Mouse (Mus musculus) embryo, embryonic 10.5 days (tissue): ENCODE data around the gene Gtf2a1l.

Source experiments
- DNase-seq: peaks from one replicate; pipeline ENCODE4 v3.0.0-alpha.2; 2015; ENCODE audit warnings: low spot score

Gene Gtf2a1l

GRCm38 (mm10) chr17:88668452-88668851 is at the start of gene Gtf2a1l:
Gene Gtf2a1l, plus strand, starts transcription at chr17:88668660.
- peak; percentile 64 for DNase-seq

- no peak for DNase-seq
These were observed 47.5 kb upstream of the Gtf2a1l start for GRCm38 (mm10) chr17:88620935-88621334.

- DNase-seq = no peak
These were observed 47.1 kb upstream of the Gtf2a1l start for GRCm38 (mm10) chr17:88621374-88621773.

- DNase-seq = no peak
These were observed 45.7 kb upstream of the Gtf2a1l start for GRCm38 (mm10) chr17:88622711-88623110.

- DNase-seq = no peak
These were observed 44.1 kb upstream of the Gtf2a1l start for GRCm38 (mm10) chr17:88624386-88624785.

- no peak for DNase-seq
These were observed 43.1 kb upstream of the Gtf2a1l start for GRCm38 (mm10) chr17:88625350-88625749.

- DNase-seq = no peak
These were observed 42.5 kb upstream of the Gtf2a1l start for GRCm38 (mm10) chr17:88625931-88626330.

- DNase-seq = peak; percentile 63
These were observed 42.1 kb upstream of the Gtf2a1l start for GRCm38 (mm10) chr17:88626347-88626811.

- no peak for DNase-seq
These were observed 41.3 kb upstream of the Gtf2a1l start for GRCm38 (mm10) chr17:88627150-88627549.

- no peak for DNase-seq
These were observed 39.6 kb upstream of the Gtf2a1l start for GRCm38 (mm10) chr17:88628676-88629380.

- no peak for DNase-seq
These were observed 39.1 kb upstream of the Gtf2a1l start for GRCm38 (mm10) chr17:88629381-88629759.

- DNase-seq = peak; percentile 39
These were observed 38.4 kb upstream of the Gtf2a1l start for GRCm38 (mm10) chr17:88629931-88630553.

- no peak for DNase-seq
These were observed 37.9 kb upstream of the Gtf2a1l start for GRCm38 (mm10) chr17:88630554-88630948.

- no peak for DNase-seq
These were observed 35.8 kb upstream of the Gtf2a1l start for GRCm38 (mm10) chr17:88632631-88633030.

- no peak for DNase-seq
These were observed 32.4 kb upstream of the Gtf2a1l start for GRCm38 (mm10) chr17:88636076-88636475.

- DNase-seq = peak; percentile 62
These were observed 31.9 kb upstream of the Gtf2a1l start for GRCm38 (mm10) chr17:88636587-88636986.

- peak; percentile 89 for DNase-seq
These were observed 27.4 kb upstream of the Gtf2a1l start for GRCm38 (mm10) chr17:88641012-88641411.

GRCm38 (mm10) chr17:88641836-88642235 is 26.6 kb upstream of the Gtf2a1l start:
- no peak for DNase-seq

- no peak for DNase-seq
These were observed 23.6 kb upstream of the Gtf2a1l start for GRCm38 (mm10) chr17:88644876-88645275.

- no peak for DNase-seq
These were observed 23.2 kb upstream of the Gtf2a1l start for GRCm38 (mm10) chr17:88645299-88645698.

GRCm38 (mm10) chr17:88647149-88647548 is 21.3 kb upstream of the Gtf2a1l start:
- no peak for DNase-seq

GRCm38 (mm10) chr17:88652010-88652409 is 16.4 kb upstream of the Gtf2a1l start:
- DNase-seq = peak; percentile 78

- peak; percentile 89 for DNase-seq
These were observed 15.6 kb upstream of the Gtf2a1l start for GRCm38 (mm10) chr17:88652702-88653374.
